Mouse (Mus musculus) monocyte, adult 2 months (primary cell): ENCODE results near the gene Naxd.

Experiments used
- DNase-seq, 2 experiments: peaks; one replicate each; pipeline ENCODE4 v3.0.0; 2022; ENCODE audit warnings: low spot score in 2 of 2, low read depth in 1 of 2

Gene Naxd

GRCm38 (mm10) chr8:11555720-11556591 is 58.6 kb downstream of the Naxd start:
- DNase-seq: peak; percentile 95 to 98

DNA sequence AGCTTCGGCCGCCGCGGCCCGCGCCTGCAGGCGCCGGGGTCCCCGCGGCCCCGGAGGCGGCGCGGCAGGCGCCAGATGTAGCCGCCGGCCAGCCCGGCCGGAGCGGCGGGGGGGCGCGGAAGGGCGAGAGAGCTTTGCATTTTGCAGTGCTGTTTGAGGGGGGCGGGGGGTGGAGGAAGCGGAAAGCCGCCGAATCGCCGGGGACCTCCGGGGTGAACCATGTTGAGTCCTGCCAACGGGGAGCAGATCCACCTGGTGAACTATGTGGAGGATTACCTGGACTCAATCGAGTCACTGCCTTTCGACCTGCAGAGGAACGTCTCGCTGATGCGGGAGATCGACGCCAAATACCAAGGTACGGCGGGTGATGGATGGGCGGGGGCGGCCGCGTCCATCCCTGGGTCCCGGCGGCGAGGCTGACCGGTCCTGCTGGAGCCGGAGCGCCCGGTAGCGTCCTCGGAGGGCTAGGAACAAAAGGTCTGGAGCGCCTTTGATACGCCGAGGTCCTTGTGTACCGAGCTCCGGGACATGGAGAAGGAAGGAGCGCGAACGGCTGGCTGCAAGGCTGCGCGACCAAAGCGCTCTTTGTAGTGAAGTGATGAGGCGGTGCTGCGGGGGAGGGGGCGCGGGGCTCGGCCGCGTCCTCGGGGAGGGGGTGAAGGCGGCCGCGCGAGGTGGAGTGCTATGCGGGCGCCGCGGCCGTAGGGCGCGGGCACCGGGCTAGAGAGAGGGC is 59.6 kb downstream of the Naxd start:
- no peak for DNase-seq

DNA sequence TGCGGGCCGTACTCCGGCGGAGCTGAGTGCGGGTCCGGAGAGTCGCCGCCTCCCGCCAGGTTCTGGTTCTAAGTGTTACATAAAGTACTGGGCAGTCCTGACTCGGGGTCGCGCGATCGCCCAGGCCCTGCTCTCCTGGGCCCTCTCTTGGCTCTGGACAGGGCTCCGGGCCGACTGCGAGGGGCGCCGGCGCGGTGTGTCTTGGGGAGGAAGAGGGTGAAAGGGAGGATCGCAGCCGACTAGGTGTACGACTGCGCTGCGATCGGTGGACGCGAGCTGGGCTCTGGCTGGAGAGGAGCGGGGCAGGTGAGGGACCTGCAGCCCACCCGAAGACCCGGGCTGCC is 60.1 kb downstream of the Naxd start:
- DNase-seq: no peak

GRCm38 (mm10) chr8:11557768-11558629 is 60.7 kb downstream of the Naxd start:
- peak; percentile 90 to 93 for DNase-seq

DNA sequence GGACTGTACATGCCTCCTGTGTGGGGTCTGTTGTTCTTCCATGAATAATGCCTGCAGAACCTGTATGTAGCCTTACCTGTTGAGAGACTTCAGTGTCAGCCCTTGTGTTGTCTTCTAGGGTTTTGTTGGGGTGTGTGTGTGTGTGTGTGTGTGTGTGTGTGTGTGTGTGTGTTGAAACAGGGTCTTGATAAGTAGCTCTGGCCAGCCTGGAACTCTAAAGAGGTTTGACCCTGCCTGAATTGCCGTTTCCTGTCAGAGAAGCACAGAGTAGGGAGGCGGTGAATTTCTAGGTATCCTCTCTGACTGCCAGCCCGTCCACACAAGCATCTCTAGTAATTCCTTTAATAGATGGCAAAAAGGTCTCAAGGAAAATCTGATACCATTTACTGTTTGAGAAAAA is 62.2 kb downstream of the Naxd start:
- no peak for DNase-seq

DNA sequence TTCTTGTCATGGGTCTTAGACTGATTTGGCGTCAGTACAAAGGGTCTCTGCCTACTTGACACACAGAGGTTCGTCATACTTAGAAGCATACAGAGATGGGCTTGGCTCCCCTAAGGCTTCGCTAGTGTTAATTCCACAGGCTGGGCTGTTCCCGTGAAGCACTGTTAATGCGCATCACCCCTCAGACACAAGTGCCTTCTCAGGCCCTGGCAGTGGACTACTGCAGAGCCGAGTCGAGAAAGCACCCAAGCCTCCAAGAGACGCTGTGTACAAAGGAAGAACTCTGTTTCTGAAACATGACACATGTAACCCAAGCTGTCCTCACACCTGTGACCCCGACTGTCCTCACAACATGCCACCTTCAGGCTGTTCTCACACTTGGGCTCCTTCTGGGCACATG is 62.9 kb downstream of the Naxd start:
- DNase-seq: no peak

DNA sequence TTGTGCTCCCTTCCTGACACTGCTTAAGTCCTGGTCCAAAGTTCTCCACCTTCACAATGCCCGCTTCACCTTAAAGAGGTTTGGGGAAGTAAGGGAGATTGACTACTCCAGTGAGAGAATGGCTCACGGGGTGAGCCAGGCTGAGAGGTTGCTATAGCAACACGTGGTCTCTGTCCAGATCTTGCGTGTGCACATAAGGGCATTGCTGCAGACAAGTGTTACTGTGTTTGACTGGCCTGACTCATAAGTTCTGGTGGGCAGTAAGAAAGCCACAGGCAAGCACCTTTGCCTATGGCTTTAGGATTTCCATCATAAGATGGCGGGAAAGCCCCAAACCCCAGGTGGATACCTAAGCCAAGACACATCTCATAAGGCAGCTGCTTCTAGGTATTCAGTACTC is 66.9 kb downstream of the Naxd start:
- DNase-seq: no peak
